Mouse (Mus musculus) forebrain, embryonic 12.5 days (tissue): ENCODE measurements at regions not wholly inside any gene's neighbourhood (a gene's known extent, or its start where the extent isn't known, plus 50 kb on each side); places are given as distances from the start of the nearest gene placed in this dataset.
"Not testable (repeated sequence)": the region's sequence is repeated elsewhere in the genome, so short reads cannot be mapped to it uniquely, and the experiment has no call there.

Experiments
- ATAC-seq: fragments of 200-750 bp; cut with Nextera tagmentation; 2 replicates; pipeline ENCODE4 v1.8.0; 2017; ENCODE audit warnings: moderate TSS enrichment; ENCODE audit not compliant: low FRiP score
- H3K27ac ChIP-seq: fragments of 300-500 bp; sonication (generic); 2 replicates; pipeline ENCODE4 v1.5.1; 2016; ENCODE audit warnings: mild to moderate bottlenecking
- H3K27me3 ChIP-seq: fragments of 300-500 bp; sonication (generic); 2 replicates; pipeline ENCODE4 v1.6.1; 2016; ENCODE audit warnings: mild to moderate bottlenecking
- H3K36me3 ChIP-seq: fragments of 300-500 bp; sonication (generic); replicated peaks from 2 replicates; pipeline ENCODE4 v1.6.1; 2016; ENCODE audit warnings: mild to moderate bottlenecking
- H3K4me1 ChIP-seq: fragments of 300-500 bp; sonication (generic); 2 replicates; pipeline ENCODE4 v1.6.1; 2016
- H3K4me2 ChIP-seq: fragments of 300-500 bp; sonication (generic); 2 replicates; pipeline ENCODE4 v1.6.1; 2016; ENCODE audit warnings: mild to moderate bottlenecking, moderate library complexity
- H3K4me3 ChIP-seq: fragments of 300-500 bp; sonication (generic); replicated peaks from 2 replicates; pipeline ENCODE4 v1.5.1; 2016; ENCODE audit warnings: mild to moderate bottlenecking
- H3K9ac ChIP-seq: fragments of 300-500 bp; sonication (generic); 2 replicates; pipeline ENCODE4 v1.6.1; 2016; ENCODE audit warnings: mild to moderate bottlenecking
- H3K9me3 ChIP-seq: fragments of 300-500 bp; sonication (generic); 2 replicates; pipeline ENCODE4 v1.6.1; 2016
- WGBS: fragments of 180-500 bp; shearing (Covaris S2); methylation state at CpG from one replicate; pipeline ENCODE4 v1.1.7; 2016; 5-methylcytosine and 5-hydroxymethylcytosine counted together

DNA sequence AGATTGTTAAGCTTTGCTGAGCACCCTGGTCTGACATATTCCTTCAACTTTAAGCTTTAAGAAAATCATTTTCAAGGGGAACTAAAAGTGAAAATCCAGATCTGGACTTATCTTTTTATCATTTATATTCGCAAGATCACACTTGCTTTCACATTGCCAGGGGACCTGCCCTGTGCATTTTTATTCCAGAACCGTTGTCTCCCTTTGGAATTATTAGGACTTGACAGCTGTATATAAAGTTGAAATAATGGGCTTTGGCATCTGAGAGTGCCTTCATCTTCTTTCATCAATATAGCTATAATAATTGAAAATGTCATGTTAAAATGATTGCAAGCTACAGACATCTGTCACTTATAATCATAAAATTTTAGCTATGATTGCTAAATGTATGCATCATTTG lies 276.8 kb upstream of the Olfm3 start:
- H3K36me3 ChIP-seq = no peaks in the 10 kb centered on the region
- no peaks in the 10 kb centered on the region for H3K4me1 ChIP-seq
- no peak overlapping the region for H3K4me3 ChIP-seq
- H3K27ac ChIP-seq = no peak overlapping the region
- no peaks in the 10 kb centered on the region for H3K9me3 ChIP-seq
- no peaks in the 10 kb centered on the region for H3K27me3 ChIP-seq
- no peak overlapping the region for H3K4me2 ChIP-seq
- H3K9ac ChIP-seq = no peak overlapping the region
- WGBS = 79% methylated on average over 2 of the region's 2 CpGs
- ATAC-seq = no peak

DNA sequence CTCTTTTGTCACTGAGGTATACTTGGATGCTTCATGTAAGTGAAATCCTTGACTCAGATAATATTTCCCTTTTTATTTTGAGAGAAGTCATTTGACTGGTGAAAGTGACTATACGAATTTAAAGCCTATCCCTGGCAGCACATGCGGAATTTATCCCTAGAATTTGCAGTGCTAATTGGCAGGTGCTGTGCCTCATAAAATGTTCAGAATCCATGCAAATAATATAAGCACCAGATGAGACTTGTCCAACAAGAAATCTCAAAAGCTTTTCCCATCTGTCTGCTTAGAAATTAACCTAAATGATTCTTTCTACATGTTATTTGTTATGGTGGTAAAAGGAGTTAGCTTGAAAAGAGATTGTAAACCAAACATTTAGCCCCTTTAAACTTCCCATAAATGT lies 268.5 kb upstream of the Olfm3 start:
- H3K36me3 ChIP-seq = no peaks in the 10 kb centered on the region
- no peaks in the 10 kb centered on the region for H3K4me1 ChIP-seq
- H3K9ac ChIP-seq = no peak overlapping the region
- no peaks in the 10 kb centered on the region for H3K27me3 ChIP-seq
- H3K4me2 ChIP-seq = no peak overlapping the region
- H3K27ac ChIP-seq = no peak overlapping the region
- H3K9me3 ChIP-seq = no peaks in the 10 kb centered on the region
- no peak for ATAC-seq
- no peak overlapping the region for H3K4me3 ChIP-seq
- WGBS = 83% methylated on average over 2 of the region's 2 CpGs

DNA sequence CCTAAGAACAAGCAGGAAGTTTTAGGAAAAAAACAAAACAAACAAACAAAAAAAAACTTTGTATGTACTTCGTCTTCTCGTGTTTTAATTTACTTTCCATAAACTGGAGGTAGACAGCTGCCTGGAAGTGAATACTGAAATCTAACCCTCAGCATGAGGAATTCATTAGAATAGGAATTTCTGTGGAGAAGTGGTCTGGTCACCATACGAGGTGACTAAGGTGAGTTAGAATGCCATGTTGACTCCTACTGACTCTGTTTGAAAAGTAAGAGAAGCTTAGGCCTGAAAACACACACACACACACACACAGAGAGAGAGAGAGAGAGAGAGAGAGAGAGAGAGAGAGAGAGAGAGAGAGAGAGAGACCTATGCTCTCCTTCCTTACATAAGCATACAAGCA lies 255.9 kb upstream of the Olfm3 start:
- no peaks in the 10 kb centered on the region for H3K27me3 ChIP-seq
- no peak overlapping the region for H3K9ac ChIP-seq
- H3K4me2 ChIP-seq = no peak overlapping the region
- H3K9me3 ChIP-seq = no peaks in the 10 kb centered on the region
- no peak overlapping the region for H3K27ac ChIP-seq
- no peaks in the 10 kb centered on the region for H3K36me3 ChIP-seq
- no peak overlapping the region for H3K4me3 ChIP-seq
- WGBS = 78% methylated on average over 3 of the region's 3 CpGs
- no peak for ATAC-seq
- H3K4me1 ChIP-seq = no peaks in the 10 kb centered on the region

DNA sequence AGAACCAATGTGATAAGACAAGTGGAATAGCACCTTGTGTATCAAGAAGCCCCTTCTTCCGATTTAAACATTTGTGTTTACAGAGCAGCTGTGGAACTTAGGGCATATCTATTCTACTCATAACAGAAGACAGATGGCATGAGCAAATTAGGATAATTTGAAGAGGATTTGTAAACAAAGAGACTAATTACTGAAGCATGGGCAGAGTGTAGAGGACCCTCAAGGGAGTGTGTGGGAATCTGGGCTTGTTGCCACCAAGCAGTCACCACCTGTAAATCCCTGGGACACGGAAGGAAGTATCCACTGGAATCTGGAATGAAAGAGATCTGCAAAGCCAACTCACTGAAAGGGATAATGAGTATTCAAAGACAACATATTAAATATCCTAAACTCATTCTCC lies 205.9 kb upstream of the Olfm3 start:
- Histone ChIP-seq H3K36me3 (no peaks in the 10 kb centered on the region), H3K27me3 (no peaks in the 10 kb centered on the region), H3K4me3 (no peak overlapping the region), H3K27ac (no peak overlapping the region), H3K9ac (no peak overlapping the region), H3K4me2 (no peak overlapping the region), H3K4me1 (no peaks in the 10 kb centered on the region), H3K9me3 (no peaks in the 10 kb centered on the region)
- peak; percentile 61; the same call in 1 of the 2 replicates for ATAC-seq
- 48% methylated on average over 2 of the region's 2 CpGs for WGBS

DNA sequence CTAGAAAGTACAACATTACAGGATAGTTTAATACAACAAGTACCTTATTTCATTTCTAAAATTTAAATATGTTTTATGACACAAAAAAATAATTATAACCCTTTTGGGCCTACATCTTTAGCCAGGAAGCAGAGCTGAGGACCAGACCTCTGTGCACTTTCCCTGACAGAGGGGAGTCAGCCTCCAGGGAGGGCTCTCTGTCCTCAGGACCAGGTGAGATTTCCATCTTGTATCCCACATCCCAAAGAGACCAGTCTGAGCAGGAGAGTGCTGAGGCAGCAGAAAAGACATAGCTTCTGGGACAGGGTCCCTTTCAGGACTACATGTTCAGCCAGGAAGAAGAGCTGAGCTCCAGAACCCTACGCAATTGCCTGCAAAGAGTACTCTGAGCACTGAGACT lies 178.7 kb upstream of the Olfm3 start:
- H3K4me1 ChIP-seq = no peaks in the 10 kb centered on the region
- no peak for ATAC-seq
- 100% methylated on average over 1 of the region's 1 CpGs for WGBS

DNA sequence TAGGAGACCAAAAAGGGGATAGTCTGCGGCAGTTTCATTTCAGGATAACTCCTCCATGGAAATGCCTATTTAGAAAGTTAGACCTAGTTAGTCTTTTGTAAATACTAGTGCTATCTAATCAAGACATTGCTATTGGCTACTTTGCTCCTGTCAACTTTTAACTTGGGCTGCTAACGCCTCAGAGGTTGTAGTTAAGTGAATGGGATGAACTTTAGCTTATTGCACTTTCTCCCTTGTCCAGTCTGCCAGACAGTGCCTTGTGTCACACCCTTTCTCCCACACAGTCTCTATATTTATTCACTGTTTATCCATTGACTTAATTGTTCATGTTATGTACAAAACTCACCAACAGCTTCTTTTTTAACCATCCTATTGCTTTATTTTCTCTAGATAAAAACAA lies 167.5 kb upstream of the Olfm3 start:
- Histone ChIP-seq H3K4me2 (no peak overlapping the region), H3K4me1 (no peaks in the 10 kb centered on the region), H3K9me3 (no peaks in the 10 kb centered on the region), H3K36me3 (no peaks in the 10 kb centered on the region), H3K27me3 (no peaks in the 10 kb centered on the region), H3K27ac (no peak overlapping the region), H3K4me3 (no peak overlapping the region), H3K9ac (no peak overlapping the region)
- ATAC-seq = no peak
- WGBS = 85% methylated on average over 2 of the region's 2 CpGs

More for the DNA sequence above, 178.7 kb upstream of the Olfm3 start:
- no peak overlapping the region for H3K4me3 ChIP-seq
- H3K9ac ChIP-seq = no peak overlapping the region
- H3K4me2 ChIP-seq = no peak overlapping the region
- no peaks in the 10 kb centered on the region for H3K36me3 ChIP-seq
- no peaks in the 10 kb centered on the region for H3K27me3 ChIP-seq
- H3K9me3 ChIP-seq = no peaks in the 10 kb centered on the region
- H3K27ac ChIP-seq = no peak overlapping the region

GRCm38 (mm10) chr3:114744206-114744605 lies 159.7 kb upstream of the Olfm3 start:
- Histone ChIP-seq H3K4me3 (no peak overlapping the region), H3K9me3 (no peaks in the 10 kb centered on the region), H3K27me3 (no peaks in the 10 kb centered on the region), H3K4me2 (no peak overlapping the region), H3K27ac (no peak overlapping the region), H3K4me1 (no peaks in the 10 kb centered on the region), H3K36me3 (no peaks in the 10 kb centered on the region), H3K9ac (no peak overlapping the region)
- no peak for ATAC-seq
- 92% methylated on average over 1 of the region's 1 CpGs for WGBS

DNA sequence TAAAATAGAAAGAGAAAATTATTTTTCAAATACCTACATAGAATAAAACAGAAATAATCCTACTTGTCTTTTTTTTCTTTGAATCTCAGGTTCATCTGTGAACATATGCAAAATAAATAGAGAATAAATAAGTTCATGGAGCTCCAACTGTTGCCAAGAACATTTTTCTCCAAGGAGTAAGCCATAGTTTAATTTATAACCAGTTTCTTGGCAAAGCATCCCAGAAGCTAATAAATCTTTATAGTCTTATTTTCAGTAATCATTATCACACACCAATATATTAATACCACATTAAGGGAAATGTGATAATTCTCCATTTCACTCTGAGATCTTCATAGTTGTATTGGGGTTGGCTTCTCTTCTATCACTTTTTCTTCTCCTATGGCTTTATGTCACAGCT lies 158.7 kb upstream of the Olfm3 start:
- Histone ChIP-seq H3K4me3 (no peak overlapping the region), H3K36me3 (no peaks in the 10 kb centered on the region), H3K9me3 (no peaks in the 10 kb centered on the region), H3K27ac (no peak overlapping the region), H3K27me3 (no peaks in the 10 kb centered on the region), H3K4me2 (no peak overlapping the region), H3K4me1 (no peaks in the 10 kb centered on the region), H3K9ac (no peak overlapping the region)
- no peak for ATAC-seq

DNA sequence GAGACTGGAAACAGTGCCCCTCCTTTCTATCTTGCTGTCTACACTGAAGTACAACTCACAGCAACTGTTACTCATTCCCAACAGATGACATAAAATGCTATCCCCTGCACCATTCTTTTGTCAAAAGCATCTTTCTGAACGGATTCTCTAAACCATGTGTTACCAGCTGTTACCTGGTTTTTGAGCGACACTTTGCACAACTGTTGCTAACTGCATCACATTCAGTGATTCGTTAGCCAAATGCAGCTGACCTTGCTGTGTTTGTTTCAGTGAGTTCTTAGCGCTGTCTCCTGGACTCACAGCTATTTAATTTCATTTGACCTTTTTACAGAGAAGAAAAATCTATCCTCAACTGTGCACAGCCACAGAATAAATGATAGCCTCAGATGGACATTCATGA lies 146.6 kb upstream of the Olfm3 start:
- no peak overlapping the region for H3K9ac ChIP-seq
- ATAC-seq = no peak

DNA sequence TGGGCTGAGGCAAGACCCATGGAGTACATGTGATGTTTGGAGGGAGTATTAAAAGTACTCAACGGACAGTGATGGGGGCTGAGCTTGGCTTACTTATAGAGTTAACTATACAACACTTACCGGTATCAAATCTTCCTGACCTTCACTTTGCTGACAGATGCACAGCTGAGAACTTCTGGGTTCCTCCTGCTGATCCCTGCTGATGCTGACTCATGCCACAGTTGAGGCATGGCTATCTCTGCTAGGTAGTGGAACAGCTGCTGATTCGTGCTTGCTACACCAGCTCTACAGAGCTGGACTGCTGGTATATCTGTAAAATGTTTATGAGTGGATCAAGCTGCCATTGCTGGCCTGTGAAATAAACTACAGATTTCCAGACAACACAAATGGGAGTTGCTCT lies 145.3 kb upstream of the Olfm3 start:
- Histone ChIP-seq H3K36me3 (no peaks in the 10 kb centered on the region), H3K27me3 (0 out of 2 replicates have a peak, but pooled peaks cover 3% of the 10 kb centered on the region), H3K4me3 (no peak overlapping the region), H3K9ac (no peak overlapping the region), H3K4me1 (no peaks in the 10 kb centered on the region; the same call in 1 of the 2 replicates), H3K27ac (no peak overlapping the region), H3K9me3 (no peaks in the 10 kb centered on the region), H3K4me2 (no peak overlapping the region)
- WGBS = 87% methylated on average over 3 of the region's 3 CpGs
- ATAC-seq = no peak

More for the DNA sequence above, 146.6 kb upstream of the Olfm3 start:
- Histone ChIP-seq H3K9me3 (no peaks in the 10 kb centered on the region), H3K4me1 (no peaks in the 10 kb centered on the region; the same call in 1 of the 2 replicates), H3K27ac (no peak overlapping the region), H3K4me2 (no peak overlapping the region), H3K36me3 (no peaks in the 10 kb centered on the region), H3K27me3 (0 out of 2 replicates have a peak, but pooled peaks cover 3% of the 10 kb centered on the region), H3K4me3 (no peak overlapping the region)
- WGBS = 74% methylated on average over 4 of the region's 4 CpGs

GRCm38 (mm10) chr3:114759290-114760002 lies 144.4 kb upstream of the Olfm3 start:
- 11% methylated on average over 1 of the region's 1 CpGs for WGBS
- H3K4me1 ChIP-seq = no peaks in the 10 kb centered on the region; the same call in 1 of the 2 replicates
- ATAC-seq = no peak

GRCm38 (mm10) chr3:114762373-114762772 lies 141.5 kb upstream of the Olfm3 start:
- H3K4me2 ChIP-seq, ATAC-seq, H3K27me3 ChIP-seq, H3K9me3 ChIP-seq, H3K9ac ChIP-seq, H3K27ac ChIP-seq, H3K4me3 ChIP-seq, H3K4me1 ChIP-seq, H3K36me3 ChIP-seq: not testable (repeated sequence)
- 90% methylated on average over 8 of the region's 8 CpGs for WGBS

More at GRCm38 (mm10) chr3:114759290-114760002, 144.4 kb upstream of the Olfm3 start:
- H3K4me3 ChIP-seq = no peak overlapping the region
- H3K36me3 ChIP-seq = no peaks in the 10 kb centered on the region
- no peak overlapping the region for H3K27ac ChIP-seq
- H3K9ac ChIP-seq = no peak overlapping the region
- 0 out of 2 replicates have a peak, but pooled peaks cover 3% of the 10 kb centered on the region for H3K27me3 ChIP-seq
- H3K4me2 ChIP-seq = no peak overlapping the region
- no peaks in the 10 kb centered on the region for H3K9me3 ChIP-seq

GRCm38 (mm10) chr3:114789082-114789481 lies 114.8 kb upstream of the Olfm3 start:
- Histone ChIP-seq H3K27me3 (no peaks in the 10 kb centered on the region), H3K4me1 (no peaks in the 10 kb centered on the region), H3K9me3 (no peaks in the 10 kb centered on the region), H3K9ac (no peak overlapping the region), H3K4me2 (no peak overlapping the region), H3K36me3 (no peaks in the 10 kb centered on the region), H3K4me3 (no peak overlapping the region), H3K27ac (no peak overlapping the region)
- ATAC-seq = no peak
- 60% methylated on average over 1 of the region's 1 CpGs for WGBS
